Mouse (Mus musculus): ENCODE measurements around the gene Def6.

The Def6 gene

DNA sequence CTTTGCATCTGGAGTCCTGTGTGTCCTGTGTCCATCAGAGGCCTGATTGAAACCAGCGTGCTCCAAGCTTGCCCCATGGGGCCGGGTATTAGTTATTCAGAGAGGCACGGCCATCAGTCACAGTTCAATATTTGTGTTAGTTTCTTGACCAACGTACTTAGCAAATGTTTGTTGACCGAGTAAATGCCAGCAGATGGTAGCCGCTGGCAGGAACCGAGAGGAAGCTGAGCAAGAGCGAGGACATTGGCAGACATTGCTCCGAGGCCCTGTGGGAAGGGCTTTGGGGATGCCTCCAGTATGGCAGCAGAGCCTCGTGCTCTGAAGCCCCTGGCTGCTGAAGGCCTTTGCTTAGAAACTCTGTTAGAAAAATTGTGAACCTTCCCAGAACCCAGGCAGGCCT lies 70.1 kb downstream of the Def6 start:
- DNase-seq: peak; percentile 9

GRCm38 (mm10) chr17:28278156-28278555 lies 70.6 kb downstream of the Def6 start:
- no peak for DNase-seq
